Mouse (Mus musculus): ENCODE measurements around the gene March10. TPM values are rescaled to one million over a fixed set of nuclear protein-coding genes. Genes with fewer than 3 reads are reported as not detected.

The March10 gene
- polyA plus RNA-seq, 1 experiment from 2014 or later = not detected

- Histone ChIP-seq H3K9me3 (no peaks in the 10 kb centered on the region), H3K36me3 (no peaks in the 10 kb centered on the region), H3K9ac (no peak overlapping the region), H3K4me3 (replicated peaks) (no peak overlapping the region), H3K27me3 (replicated peaks) (no peaks in the 10 kb centered on the region), H3K4me2 (no peak overlapping the region), H3K27ac (no peak overlapping the region), H3K4me1 (no peaks in the 10 kb centered on the region)
- ATAC-seq (ENCODE audit: insufficient read depth, low FRiP score, low read depth) = no peak
- WGBS = 48% methylated on average over 2 of the region's 2 CpGs
These were observed 67.9 kb downstream of the March10 start for GRCm38 (mm10) chr11:105388636-105389035.

GRCm38 (mm10) chr11:105385266-105385665 lies 71.3 kb downstream of the March10 start:
- H3K27me3 ChIP-seq (replicated peaks) = no peaks in the 10 kb centered on the region
- no peak overlapping the region for H3K4me3 ChIP-seq (replicated peaks)
- H3K27ac ChIP-seq = no peak overlapping the region
- H3K4me2 ChIP-seq = no peak overlapping the region
- ATAC-seq (ENCODE audit: insufficient read depth, low FRiP score, low read depth) = no peak
- WGBS = 88% methylated on average over 9 of the region's 9 CpGs
- no peak overlapping the region for H3K9ac ChIP-seq
- no peaks in the 10 kb centered on the region for H3K36me3 ChIP-seq
- H3K4me1 ChIP-seq = no peaks in the 10 kb centered on the region
- H3K9me3 ChIP-seq = no peaks in the 10 kb centered on the region

- Histone ChIP-seq H3K4me1 (no peaks in the 10 kb centered on the region), H3K9ac (no peak overlapping the region), H3K27me3 (replicated peaks) (no peaks in the 10 kb centered on the region), H3K4me2 (no peak overlapping the region), H3K9me3 (no peaks in the 10 kb centered on the region), H3K36me3 (no peaks in the 10 kb centered on the region), H3K4me3 (replicated peaks) (no peak overlapping the region), H3K27ac (no peak overlapping the region)
- 90% methylated on average over 1 of the region's 1 CpGs for WGBS
- ATAC-seq (ENCODE audit: insufficient read depth, low FRiP score, low read depth) = peak; percentile 76; the same call in 1 of the 2 replicates
These were observed 80.7 kb downstream of the March10 start for GRCm38 (mm10) chr11:105375821-105376235.

DNA sequence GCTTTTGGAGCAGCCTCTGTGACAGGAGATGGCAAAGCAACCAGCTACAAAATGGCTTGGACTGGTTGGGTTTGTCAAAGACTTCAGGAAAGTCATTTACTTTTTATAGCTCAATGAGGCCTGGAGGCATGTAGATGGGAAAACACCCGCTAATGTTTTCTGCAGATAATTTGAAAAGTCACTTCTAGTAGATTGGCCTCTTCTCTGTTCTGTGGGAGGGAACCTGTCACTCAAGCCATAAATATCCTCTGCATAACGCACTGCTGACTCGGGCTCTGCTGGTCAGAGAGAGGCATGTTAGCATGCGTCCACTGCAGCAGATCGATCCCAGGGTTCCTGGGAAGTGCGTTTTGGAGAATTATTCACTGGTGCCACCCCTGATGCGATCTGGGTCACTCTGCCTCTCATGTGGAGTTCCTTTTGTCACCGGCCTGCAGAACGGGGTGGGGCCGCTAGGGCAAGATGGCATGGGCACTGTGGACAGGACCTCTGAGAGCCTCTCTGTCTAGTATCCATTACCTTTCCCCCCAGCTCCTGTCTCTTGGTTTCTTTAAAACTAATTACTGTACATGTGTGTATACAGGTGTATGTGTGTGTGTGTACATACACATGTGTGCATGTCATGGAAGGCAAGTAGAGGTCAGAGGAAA lies 81.9 kb downstream of the March10 start:
- Histone ChIP-seq H3K4me3 (replicated peaks) (no peak overlapping the region), H3K27me3 (replicated peaks) (no peaks in the 10 kb centered on the region), H3K4me2 (no peak overlapping the region), H3K4me1 (no peaks in the 10 kb centered on the region), H3K36me3 (no peaks in the 10 kb centered on the region), H3K9me3 (no peaks in the 10 kb centered on the region), H3K9ac (no peak overlapping the region), H3K27ac (no peak overlapping the region)
- WGBS = 69% methylated on average over 10 of the region's 10 CpGs
- no peak for ATAC-seq (ENCODE audit: insufficient read depth, low FRiP score, low read depth)

GRCm38 (mm10) chr11:105373881-105374280 lies 82.7 kb downstream of the March10 start:
- no peak overlapping the region for H3K9ac ChIP-seq
- H3K4me3 ChIP-seq (replicated peaks) = no peak overlapping the region
- H3K4me2 ChIP-seq = no peak overlapping the region
- 70% methylated on average over 8 of the region's 8 CpGs for WGBS
- no peaks in the 10 kb centered on the region for H3K4me1 ChIP-seq
- no peaks in the 10 kb centered on the region for H3K27me3 ChIP-seq (replicated peaks)
- no peaks in the 10 kb centered on the region for H3K9me3 ChIP-seq
- ATAC-seq (ENCODE audit: insufficient read depth, low FRiP score, low read depth) = no peak
- H3K27ac ChIP-seq = no peak overlapping the region
- H3K36me3 ChIP-seq = no peaks in the 10 kb centered on the region

DNA sequence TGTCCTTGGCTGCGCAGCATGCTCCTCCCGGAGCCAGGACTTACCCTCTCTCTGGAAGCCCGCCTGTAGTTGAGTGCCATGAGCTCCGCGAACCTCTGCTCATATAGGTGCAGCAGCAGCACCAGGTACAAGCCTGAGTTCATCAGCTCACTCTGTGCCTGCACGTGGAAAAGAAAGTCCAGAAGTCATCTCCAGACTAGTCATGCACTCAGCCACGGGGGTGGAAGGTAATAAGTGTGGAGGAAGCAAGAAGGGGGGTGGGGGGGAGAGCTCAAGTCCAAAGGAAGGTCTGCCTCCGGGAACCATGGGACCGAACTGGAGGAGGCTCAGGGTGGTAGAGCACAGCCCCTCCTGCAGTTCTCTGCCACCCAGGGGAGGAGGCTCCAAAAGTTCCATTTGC lies 84.7 kb downstream of the March10 start:
- 80% methylated on average over 9 of the region's 9 CpGs for WGBS
- no peak overlapping the region for H3K27ac ChIP-seq
- no peak overlapping the region for H3K9ac ChIP-seq
- no peaks in the 10 kb centered on the region for H3K9me3 ChIP-seq
- H3K4me1 ChIP-seq = no peaks in the 10 kb centered on the region
- no peak for ATAC-seq (ENCODE audit: insufficient read depth, low FRiP score, low read depth)
- H3K27me3 ChIP-seq (replicated peaks) = no peaks in the 10 kb centered on the region
- H3K4me3 ChIP-seq (replicated peaks) = no peak overlapping the region
- H3K36me3 ChIP-seq = no peaks in the 10 kb centered on the region
- no peak overlapping the region for H3K4me2 ChIP-seq

- 84% methylated on average over 13 of the region's 13 CpGs for WGBS
- no peak overlapping the region for H3K27ac ChIP-seq
- no peaks in the 10 kb centered on the region for H3K27me3 ChIP-seq (replicated peaks)
- H3K4me2 ChIP-seq = no peak overlapping the region
- H3K4me1 ChIP-seq = peaks cover 6% of the 10 kb centered on the region
- no peak overlapping the region for H3K4me3 ChIP-seq (replicated peaks)
- no peaks in the 10 kb centered on the region for H3K36me3 ChIP-seq
- ATAC-seq (ENCODE audit: insufficient read depth, low FRiP score, low read depth) = no peak
- H3K9ac ChIP-seq = no peak overlapping the region
- no peaks in the 10 kb centered on the region for H3K9me3 ChIP-seq
These were observed 86.8 kb downstream of the March10 start for GRCm38 (mm10) chr11:105369526-105370386.

DNA sequence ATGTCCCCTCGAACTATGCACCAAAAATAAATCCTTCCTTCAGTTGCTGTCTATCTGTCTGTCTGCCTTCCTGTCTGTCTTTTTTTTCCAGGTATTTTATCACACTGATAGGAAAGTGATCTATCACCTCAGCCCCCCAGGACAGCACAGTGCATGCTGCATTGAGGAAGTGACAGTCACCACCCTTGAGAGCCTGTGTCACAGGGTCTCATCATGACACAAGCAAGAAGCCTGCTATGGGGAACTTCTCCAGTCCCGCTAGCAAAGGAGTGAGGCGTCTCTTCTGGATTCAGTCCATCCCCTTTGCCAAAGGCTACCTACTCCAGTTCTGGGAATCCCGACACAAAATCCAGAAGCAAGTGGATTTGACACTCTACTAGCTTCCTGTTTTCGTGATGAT lies 87.7 kb downstream of the March10 start:
- no peaks in the 10 kb centered on the region for H3K27me3 ChIP-seq (replicated peaks)
- H3K9ac ChIP-seq = no peak overlapping the region
- no peak for ATAC-seq (ENCODE audit: insufficient read depth, low FRiP score, low read depth)
- H3K4me3 ChIP-seq (replicated peaks) = no peak overlapping the region
- H3K4me1 ChIP-seq = peaks cover 15% of the 10 kb centered on the region
- no peaks in the 10 kb centered on the region for H3K9me3 ChIP-seq
- WGBS = 78% methylated on average over 5 of the region's 5 CpGs
- H3K4me2 ChIP-seq = no peak overlapping the region
- no peak overlapping the region for H3K27ac ChIP-seq
- no peaks in the 10 kb centered on the region for H3K36me3 ChIP-seq

- Histone ChIP-seq H3K9ac (no peak overlapping the region), H3K36me3 (no peaks in the 10 kb centered on the region), H3K9me3 (no peaks in the 10 kb centered on the region), H3K27me3 (replicated peaks) (no peaks in the 10 kb centered on the region), H3K4me1 (peaks cover 23% of the 10 kb centered on the region), H3K4me3 (replicated peaks) (no peak overlapping the region), H3K4me2 (no peak overlapping the region), H3K27ac (no peak overlapping the region)
- no peak for ATAC-seq (ENCODE audit: insufficient read depth, low FRiP score, low read depth)
- WGBS = 79% methylated on average over 3 of the region's 3 CpGs
These were observed 89.4 kb downstream of the March10 start for GRCm38 (mm10) chr11:105367163-105367562.

- H3K36me3 ChIP-seq = no peaks in the 10 kb centered on the region
- WGBS = 62% methylated on average over 3 of the region's 4 CpGs
- no peak overlapping the region for H3K9ac ChIP-seq
- no peak overlapping the region for H3K4me3 ChIP-seq (replicated peaks)
- H3K27ac ChIP-seq = no peak overlapping the region
- H3K4me2 ChIP-seq = no peak overlapping the region
- H3K4me1 ChIP-seq = peaks cover 23% of the 10 kb centered on the region
- H3K27me3 ChIP-seq (replicated peaks) = 0 out of 2 replicates have a peak, but pooled peaks cover 2% of the 10 kb centered on the region
- peak; percentile 87 for ATAC-seq (ENCODE audit: insufficient read depth, low FRiP score, low read depth)
- no peaks in the 10 kb centered on the region for H3K9me3 ChIP-seq
These were observed 90.5 kb downstream of the March10 start for GRCm38 (mm10) chr11:105366051-105366450.

- H3K36me3 ChIP-seq = no peaks in the 10 kb centered on the region
- H3K9ac ChIP-seq = no peak overlapping the region
- H3K4me3 ChIP-seq (replicated peaks) = no peak overlapping the region
- no peak overlapping the region for H3K27ac ChIP-seq
- 0 out of 2 replicates have a peak, but pooled peaks cover 3% of the 10 kb centered on the region for H3K27me3 ChIP-seq (replicated peaks)
- 69% methylated on average over 3 of the region's 3 CpGs for WGBS
- H3K4me1 ChIP-seq = peaks cover 23% of the 10 kb centered on the region
- no peak overlapping the region for H3K4me2 ChIP-seq
- no peaks in the 10 kb centered on the region for H3K9me3 ChIP-seq
- no peak for ATAC-seq (ENCODE audit: insufficient read depth, low FRiP score, low read depth)
These were observed 90.9 kb downstream of the March10 start for GRCm38 (mm10) chr11:105365611-105366010.

DNA sequence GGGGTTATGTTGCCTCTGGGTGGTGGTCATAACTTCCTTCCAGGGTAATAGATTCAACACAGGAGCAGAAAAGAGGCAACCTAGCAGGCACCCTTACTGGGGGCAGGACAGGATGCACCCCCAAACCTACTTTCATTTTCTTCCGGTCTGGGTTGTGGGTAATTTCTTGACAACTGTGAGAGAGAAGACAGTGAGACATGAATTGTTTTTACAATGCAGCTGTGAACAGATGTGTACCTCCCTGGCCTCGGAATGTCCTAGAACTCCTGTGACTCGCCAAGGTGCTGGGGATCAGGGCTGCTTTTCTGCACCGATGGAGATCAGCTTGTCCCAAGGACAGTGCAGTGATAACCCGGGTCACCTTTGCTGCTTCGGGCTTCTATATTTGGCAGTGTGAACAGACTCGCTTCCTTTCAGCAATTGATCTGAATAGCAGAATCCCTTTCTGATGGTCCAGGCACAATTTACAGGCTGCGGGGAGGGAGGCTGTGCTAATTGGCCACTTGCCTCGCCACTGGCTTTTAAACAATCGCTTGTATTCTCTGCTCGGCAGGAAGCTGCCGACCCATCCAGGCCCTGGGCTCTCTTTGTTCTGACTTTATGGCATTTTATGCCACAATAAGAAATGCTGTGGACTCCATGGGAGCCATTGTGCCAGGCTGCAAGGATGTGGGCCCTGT lies 92.0 kb downstream of the March10 start:
- Histone ChIP-seq H3K4me3 (replicated peaks) (no peak overlapping the region), H3K9ac (no peak overlapping the region), H3K4me2 (peak overlapping the region; percentile 25; the same call in 1 of the 2 replicates), H3K9me3 (no peaks in the 10 kb centered on the region), H3K27me3 (replicated peaks) (0 out of 2 replicates have a peak, but pooled peaks cover 3% of the 10 kb centered on the region), H3K36me3 (no peaks in the 10 kb centered on the region), H3K4me1 (peaks cover 23% of the 10 kb centered on the region), H3K27ac (peak overlapping the region; percentile 54)
- WGBS = 33% methylated on average over 12 of the region's 12 CpGs
- ATAC-seq (ENCODE audit: insufficient read depth, low FRiP score, low read depth) = no peak

Data from stomach, embryonic 15.5 days (tissue).